Comparison of ENCODE assay signal across 7 mouse cellular contexts in genomic region chr11:46309111-46309741, GRCm38 (mm10). TPM values are rescaled to one million over a fixed set of nuclear protein-coding genes. Genes with fewer than 3 reads are reported as not detected.
DNase-seq lines count a peak whose midpoint lies in the region; ATAC-seq and TF ChIP-seq lines count a peak whose summit lies in the region.

No protein-coding gene starts in this region.

- peaks cover 30% of the 10 kb centered on the region for H3K4me1 ChIP-seq in liver, postnatal 0 days (ENCODE audit: insufficient read depth)
- peaks cover 9% of the 10 kb centered on the region; the same call in 1 of the 2 replicates for H3K4me1 ChIP-seq in liver, embryonic 11.5 days (replicated peaks; ENCODE audit: control insufficient read depth, insufficient read depth, low read length)
- H3K4me1 ChIP-seq in hindbrain, embryonic 14.5 days (replicated peaks; ENCODE audit: control insufficient read depth, insufficient read depth, low read length): peaks cover 61% of the 10 kb centered on the region

- H3K9me3 ChIP-seq in liver, postnatal 0 days (ENCODE audit: low read length): no peaks in the 10 kb centered on the region
- H3K9me3 ChIP-seq in liver, embryonic 11.5 days (ENCODE audit: control insufficient read depth, low read length): no peaks in the 10 kb centered on the region
- no peaks in the 10 kb centered on the region for H3K9me3 ChIP-seq in hindbrain, embryonic 14.5 days (ENCODE audit: control insufficient read depth, low read length)

- 0 out of 2 replicates have a peak, but pooled peaks cover 5% of the 10 kb centered on the region for H3K27me3 ChIP-seq in liver, postnatal 0 days (ENCODE audit: insufficient read depth, low read length)
- H3K27me3 ChIP-seq in liver, embryonic 11.5 days (replicated peaks; ENCODE audit: control insufficient read depth, insufficient read depth, low read length): 0 out of 2 replicates have a peak, but pooled peaks cover 2% of the 10 kb centered on the region
- H3K27me3 ChIP-seq in hindbrain, embryonic 14.5 days (ENCODE audit: control insufficient read depth, insufficient read depth, low read length): no peaks in the 10 kb centered on the region

- H3K4me3 ChIP-seq in liver, postnatal 0 days (ENCODE audit: low read depth, low read length): 0 out of 2 replicates have a peak overlapping the region, but pooled peaks have one; percentile 69
- no peak overlapping the region for H3K4me3 ChIP-seq in liver, embryonic 11.5 days (ENCODE audit: low read depth, low read length)
- H3K4me3 ChIP-seq in hindbrain, embryonic 14.5 days (replicated peaks; ENCODE audit: low read length): peak overlapping the region; percentile 93

- TF ChIP-seq CTCF in liver, postnatal 0 days (IDR thresholded peaks at IDR 0.05; ENCODE audit: low read depth): no peak

- no peak overlapping the region; the same call in 1 of the 2 replicates for H3K27ac ChIP-seq in liver, postnatal 0 days (ENCODE audit: low read depth)
- H3K27ac ChIP-seq in liver, embryonic 11.5 days (ENCODE audit: low read depth, low read length): no peak overlapping the region
- H3K27ac ChIP-seq in hindbrain, embryonic 14.5 days: peak overlapping the region; percentile 95; the same call in 1 of the 2 replicates

- peak overlapping the region; percentile 78 for H3K4me2 ChIP-seq in liver, postnatal 0 days (ENCODE audit: low read depth, low read length)
- H3K4me2 ChIP-seq in liver, embryonic 11.5 days: no peak overlapping the region
- peak overlapping the region; percentile 93 for H3K4me2 ChIP-seq in hindbrain, embryonic 14.5 days (replicated peaks)

- 0 out of 2 replicates have a peak overlapping the region, but pooled peaks have one; percentile 7 for H3K9ac ChIP-seq in liver, postnatal 0 days (replicated peaks)
- no peak overlapping the region for H3K9ac ChIP-seq in liver, embryonic 11.5 days (ENCODE audit: low read depth, low read length)
- peak overlapping the region; percentile 97 for H3K9ac ChIP-seq in hindbrain, embryonic 14.5 days

- no peak for ATAC-seq in liver, postnatal 0 days
- no peak for ATAC-seq in liver, embryonic 11.5 days (replicated peaks; ENCODE audit: low FRiP score)
- ATAC-seq in hindbrain, embryonic 14.5 days (ENCODE audit: low FRiP score): no peak
- ATAC-seq in megakaryocyte, adult 5-6 weeks (ENCODE audit: poor library complexity, severe bottlenecking): no peak

- WGBS in liver, postnatal 0 days (ENCODE audit: insufficient replicate concordance): 76% methylated on average over 20 of the region's 20 CpGs
- 89% methylated on average over 20 of the region's 20 CpGs for WGBS in liver, embryonic 11.5 days
- WGBS in hindbrain, embryonic 14.5 days: 53% methylated on average over 20 of the region's 20 CpGs

- no peak for DNase-seq in liver, postnatal 0 days
- DNase-seq in liver, embryonic 11.5 days (ENCODE audit: low spot score): no peak
- DNase-seq in cerebellum, postnatal 36 days: peak; percentile 54 to 57
- DNase-seq in hindbrain, embryonic 14.5 days (ENCODE audit: low spot score): peak; percentile 39
- peak; percentile 29 to 46 for DNase-seq in lung, postnatal 4 days
- DNase-seq in thymus, postnatal 14 days: peak; percentile 78

- no peaks in the 10 kb centered on the region; the same call in 1 of the 2 replicates for H3K36me3 ChIP-seq in liver, postnatal 0 days (replicated peaks; ENCODE audit: insufficient read depth, low read length)
- no peaks in the 10 kb centered on the region for H3K36me3 ChIP-seq in liver, embryonic 11.5 days (ENCODE audit: control insufficient read depth, insufficient read depth, low read length)
- no peaks in the 10 kb centered on the region for H3K36me3 ChIP-seq in hindbrain, embryonic 14.5 days (replicated peaks; ENCODE audit: control insufficient read depth, insufficient read depth)

- TF ChIP-seq EP300 in liver, postnatal 0 days (IDR thresholded peaks at IDR 0.05; ENCODE audit: low read depth): no peak

RNA-seq across cellular contexts. Expression of gene Cyfip2, which starts 3.4 kb away (rescaled TPM):
- polyA plus RNA-seq in liver, postnatal 0 days (2015; fragmentation: Nextera tagmentation; extraction: Ambion mirVana): 4.8 and 6.1 TPM in 2 replicates
- 8.7 and 8.9 TPM in 2 replicates for polyA plus RNA-seq in liver, embryonic 11.5 days (2014; fragmentation: Nextera tagmentation; extraction: Ambion mirVana)
- 117 and 125 TPM in 2 replicates for polyA plus RNA-seq in hindbrain, embryonic 14.5 days (2014; fragmentation: Nextera tagmentation; extraction: Ambion mirVana)
- 56.5 and 69.7 TPM in 2 replicates for total RNA-seq in megakaryocyte, adult 5-6 weeks (2015)
- 28.2 and 50.1 TPM in 2 replicates for total RNA-seq in megakaryocyte, adult 5-6 weeks (2017)

Comparison
In these comparisons a context has a peak if more than half of its experiments do, and no peak if none do; other contexts are left out.
1. DNase-seq: peak in cerebellum, postnatal 36 days (2 of 2), hindbrain, embryonic 14.5 days (single experiment), lung, postnatal 4 days (2 of 2) and thymus, postnatal 14 days (single experiment); none in liver, postnatal 0 days (single experiment) and liver, embryonic 11.5 days (single experiment).
2. RNA of gene Cyfip2, which starts 3.4 kb away (polyA plus RNA-seq): 117 to 125 TPM in hindbrain, embryonic 14.5 days; 8.7 to 8.9 TPM in liver, embryonic 11.5 days and 4.8 to 6.1 TPM in liver, postnatal 0 days; every median in the first group is over 10 times any median in the second.